Mouse (Mus musculus): ENCODE data around the gene Rnaseh1.

DNA sequence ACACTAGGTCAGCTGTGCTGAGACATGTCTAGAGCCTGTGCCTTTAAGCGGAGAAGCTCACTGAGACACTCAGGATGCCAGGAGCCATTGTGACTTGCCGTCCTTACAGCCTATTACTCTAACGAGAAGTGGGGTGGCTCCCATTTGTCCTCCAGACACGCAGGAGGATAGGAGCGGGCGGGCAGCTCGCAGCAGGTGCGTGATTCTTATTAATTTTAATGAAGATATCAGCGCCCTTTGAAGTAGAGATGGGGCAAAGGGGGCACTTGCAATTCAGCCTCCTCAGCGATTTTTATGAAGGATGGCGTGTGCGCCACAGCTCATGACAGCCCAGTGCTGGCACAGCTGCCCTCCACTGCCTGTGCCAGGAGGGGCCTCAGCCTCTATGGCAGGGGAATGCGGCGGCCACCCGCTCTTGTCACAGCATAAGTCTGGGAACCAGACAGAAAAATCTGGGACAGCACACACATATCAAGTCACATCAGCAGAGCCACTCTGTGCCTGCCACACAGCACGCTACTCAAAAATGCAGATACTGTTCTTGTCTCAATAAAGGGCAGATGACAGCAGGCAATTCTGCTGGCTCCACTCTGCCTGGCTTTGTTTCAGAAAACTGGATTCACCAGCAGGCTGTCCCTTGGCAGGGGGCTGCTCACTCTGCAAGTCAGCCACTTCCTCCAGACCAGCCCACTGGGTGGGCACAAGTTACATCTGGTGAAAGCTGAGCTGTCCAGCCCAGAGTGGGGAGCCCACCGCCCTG lies 41.7 kb upstream of the Rnaseh1 start:
- no peak for TF ChIP-seq CTCF (IDR thresholded peaks at IDR 0.05; ENCODE audit: low read depth)
- TF ChIP-seq EP300 (optimal IDR thresholded peaks at IDR 0.05), result no peak

Measured in stomach, postnatal 0 days (tissue).